In genomic region chr7:98685895-98686294, GRCm38 (mm10) we compare ENCODE assay signal across 8 mouse cellular contexts. TPM values are rescaled to one million over a fixed set of nuclear protein-coding genes. Genes with fewer than 3 reads are reported as not detected.
DNase-seq lines count a peak whose midpoint lies in the region; ATAC-seq and TF ChIP-seq lines count a peak whose summit lies in the region.

No protein-coding gene starts in this region.

- 52% methylated on average over 13 of the region's 13 CpGs for WGBS in forebrain, postnatal 0 days
- WGBS in intestine, postnatal 0 days = 44% methylated on average over 13 of the region's 13 CpGs
- 53% methylated on average over 13 of the region's 13 CpGs for WGBS in neural tube, embryonic 14.5 days
- WGBS in thymus, adult 2 months = 84% methylated on average over 13 of the region's 13 CpGs

- no peak overlapping the region for H3K9ac ChIP-seq in ES-Bruce4 (ENCODE audit: low read depth, poor library complexity, severe bottlenecking)
- H3K9ac ChIP-seq in forebrain, postnatal 0 days = no peak overlapping the region
- H3K9ac ChIP-seq in intestine, postnatal 0 days (ENCODE audit: low read depth, low read length) = no peak overlapping the region
- no peak overlapping the region for H3K9ac ChIP-seq in neural tube, embryonic 14.5 days (replicated peaks; ENCODE audit: low read depth, low read length)

- no peak for TF ChIP-seq POLR2A in ES-Bruce4 (IDR thresholded peaks at IDR 0.05; ENCODE audit: insufficient read depth, low read length)
- no peak for TF ChIP-seq POLR2A in thymus, adult 2 months (IDR thresholded peaks at IDR 0.05; ENCODE audit: control insufficient read depth, extremely low read depth, insufficient read depth, low read length, poor library complexity)

- DNase-seq in adrenal gland, postnatal 25 days = peak; percentile 4
- no peak for DNase-seq in adrenal gland, adult 18-20 months (ENCODE audit: low spot score in 2 of 2)
- peak; percentile 32 for DNase-seq in forebrain, postnatal 0 days
- DNase-seq in urinary bladder, postnatal 36 days (ENCODE audit: low spot score in 2 of 2) = no peak
- no peak for DNase-seq in thymus, adult 2 months

- no peaks in the 10 kb centered on the region for H3K9me3 ChIP-seq in ES-Bruce4 (replicated peaks; ENCODE audit: control insufficient read depth, insufficient read depth, low read length, poor library complexity, severe bottlenecking)
- H3K9me3 ChIP-seq in forebrain, postnatal 0 days (ENCODE audit: low read length) = no peaks in the 10 kb centered on the region
- no peaks in the 10 kb centered on the region for H3K9me3 ChIP-seq in intestine, postnatal 0 days (ENCODE audit: control insufficient read depth)
- H3K9me3 ChIP-seq in neural tube, embryonic 14.5 days (ENCODE audit: control insufficient read depth, low read length) = no peaks in the 10 kb centered on the region

- H3K4me3 ChIP-seq in ES-Bruce4 (ENCODE audit: low read depth, low read length) = no peak overlapping the region
- no peak overlapping the region for H3K4me3 ChIP-seq in forebrain, postnatal 0 days (ENCODE audit: low read depth, low read length)
- no peak overlapping the region for H3K4me3 ChIP-seq in intestine, postnatal 0 days (ENCODE audit: low read depth, low read length)
- H3K4me3 ChIP-seq in neural tube, embryonic 14.5 days (ENCODE audit: low read depth, low read length) = no peak overlapping the region
- no peak overlapping the region for H3K4me3 ChIP-seq in thymus, adult 2 months (ENCODE audit: control insufficient read depth, insufficient read depth, low read length)

- H3K4me2 ChIP-seq in forebrain, postnatal 0 days (ENCODE audit: low read depth) = no peak overlapping the region
- no peak overlapping the region for H3K4me2 ChIP-seq in intestine, postnatal 0 days (replicated peaks; ENCODE audit: low read depth)
- H3K4me2 ChIP-seq in neural tube, embryonic 14.5 days (ENCODE audit: low read depth, low read length) = no peak overlapping the region

- no peaks in the 10 kb centered on the region for H3K36me3 ChIP-seq in ES-Bruce4 (ENCODE audit: control insufficient read depth, insufficient read depth, low read length, poor library complexity, severe bottlenecking)
- no peaks in the 10 kb centered on the region for H3K36me3 ChIP-seq in forebrain, postnatal 0 days (ENCODE audit: insufficient read depth)
- H3K36me3 ChIP-seq in intestine, postnatal 0 days (ENCODE audit: control insufficient read depth, insufficient read depth) = no peaks in the 10 kb centered on the region
- no peaks in the 10 kb centered on the region for H3K36me3 ChIP-seq in neural tube, embryonic 14.5 days (ENCODE audit: control insufficient read depth, insufficient read depth, low read length)
- H3K36me3 ChIP-seq in thymus, adult 2 months (ENCODE audit: control insufficient read depth, insufficient read depth, low read length) = no peaks in the 10 kb centered on the region

- H3K27me3 ChIP-seq in ES-Bruce4 (ENCODE audit: control insufficient read depth, insufficient read depth, low read length, poor library complexity, severe bottlenecking) = no peaks in the 10 kb centered on the region
- no peaks in the 10 kb centered on the region for H3K27me3 ChIP-seq in forebrain, postnatal 0 days (ENCODE audit: insufficient read depth, low read length)
- no peaks in the 10 kb centered on the region for H3K27me3 ChIP-seq in intestine, postnatal 0 days (replicated peaks; ENCODE audit: control insufficient read depth, insufficient read depth, low read length)
- no peaks in the 10 kb centered on the region for H3K27me3 ChIP-seq in neural tube, embryonic 14.5 days (ENCODE audit: control insufficient read depth, insufficient read depth, low read length)
- H3K27me3 ChIP-seq in thymus, adult 2 months (ENCODE audit: control insufficient read depth, insufficient read depth, low read length) = no peaks in the 10 kb centered on the region

- ATAC-seq in forebrain, postnatal 0 days = peak; percentile 81
- ATAC-seq in intestine, postnatal 0 days = no peak
- peak; percentile 66; the same call in 1 of the 2 replicates for ATAC-seq in neural tube, embryonic 14.5 days (ENCODE audit: low read depth)

- no peak overlapping the region for H3K27ac ChIP-seq in ES-Bruce4 (ENCODE audit: insufficient read depth, low read length)
- H3K27ac ChIP-seq in forebrain, postnatal 0 days (ENCODE audit: low read depth, low read length) = no peak overlapping the region
- no peak overlapping the region for H3K27ac ChIP-seq in intestine, postnatal 0 days (ENCODE audit: low read depth, low read length)
- no peak overlapping the region for H3K27ac ChIP-seq in neural tube, embryonic 14.5 days (ENCODE audit: low read depth, low read length)
- no peak overlapping the region for H3K27ac ChIP-seq in thymus, adult 2 months (ENCODE audit: control insufficient read depth, insufficient read depth, low read length)

- peak; percentile 27 for TF ChIP-seq CTCF in ES-Bruce4 (IDR thresholded peaks at IDR 0.05; ENCODE audit: low read depth, low read length)
- peak; percentile 50 for TF ChIP-seq CTCF in forebrain, postnatal 0 days (IDR thresholded peaks at IDR 0.05; ENCODE audit: low read depth)
- TF ChIP-seq CTCF in intestine, postnatal 0 days (IDR thresholded peaks at IDR 0.05; ENCODE audit: low read depth) = peak; percentile 73
- no peak for TF ChIP-seq CTCF in thymus, adult 2 months (IDR thresholded peaks at IDR 0.05; ENCODE audit: borderline replicate concordance, control insufficient read depth, extremely low read depth, insufficient read depth, low read length, poor library complexity)

- TF ChIP-seq EP300 in ES-Bruce4 (IDR thresholded peaks at IDR 0.05; ENCODE audit: insufficient read depth, low read depth, low read length) = no peak

- no peaks in the 10 kb centered on the region for H3K4me1 ChIP-seq in ES-Bruce4 (ENCODE audit: control insufficient read depth, insufficient read depth, low read length)
- no peaks in the 10 kb centered on the region for H3K4me1 ChIP-seq in forebrain, postnatal 0 days (ENCODE audit: insufficient read depth)
- no peaks in the 10 kb centered on the region for H3K4me1 ChIP-seq in intestine, postnatal 0 days (replicated peaks; ENCODE audit: control insufficient read depth, insufficient read depth, low read length)
- no peaks in the 10 kb centered on the region for H3K4me1 ChIP-seq in neural tube, embryonic 14.5 days (ENCODE audit: control insufficient read depth, insufficient read depth, low read length)
- no peaks in the 10 kb centered on the region for H3K4me1 ChIP-seq in thymus, adult 2 months (replicated peaks; ENCODE audit: control insufficient read depth, insufficient read depth, low read length)

RNA-seq across cellular contexts. Expression of gene Thap12, which starts 17.0 kb away (rescaled TPM):
- 68.2 and 76.1 TPM in 2 replicates for total RNA-seq in adrenal gland, postnatal 25 days (2021)
- 10 to 100 TPM; 64.2 to 80.5 TPM for total RNA-seq in adrenal gland, adult 18-20 months (2021)
- 28.1 and 36.7 TPM in 2 replicates for polyA plus RNA-seq in ES-Bruce4 (2011; ENCODE audit: insufficient read depth, insufficient read length, low read depth, missing spikeins)
- total RNA-seq in forebrain, postnatal 0 days (2014; rRNA removed) = 88.8 and 97.3 TPM in 2 replicates
- polyA plus RNA-seq in forebrain, postnatal 0 days (2015; fragmentation: Nextera tagmentation; extraction: Ambion mirVana) = 45.1 and 51.3 TPM in 2 replicates
- 21.8 and 24.6 TPM in 2 replicates for polyA plus RNA-seq in intestine, postnatal 0 days (2015; fragmentation: Nextera tagmentation; extraction: Ambion mirVana)
- polyA plus RNA-seq in neural tube, embryonic 14.5 days (2014; fragmentation: Nextera tagmentation; extraction: Ambion mirVana) = 54.5 and 63.8 TPM in 2 replicates
- 10.7 and 11.8 TPM in 2 replicates for polyA plus RNA-seq in thymus, adult 2 months (2012; rRNA removed)

RNA-seq across cellular contexts. Expression of gene Emsy, which starts 29.3 kb away (rescaled TPM):
- total RNA-seq in adrenal gland, postnatal 25 days (2021) = 40.4 and 46.4 TPM in 2 replicates
- total RNA-seq in adrenal gland, adult 18-20 months (2021) = 10 to 100 TPM; 28.6 to 32.5 TPM
- polyA plus RNA-seq in ES-Bruce4 (2011; ENCODE audit: insufficient read depth, insufficient read length, low read depth, missing spikeins) = 61.2 and 66.5 TPM in 2 replicates
- total RNA-seq in forebrain, postnatal 0 days (2014; rRNA removed) = 31.9 and 52.4 TPM in 2 replicates
- polyA plus RNA-seq in forebrain, postnatal 0 days (2015; fragmentation: Nextera tagmentation; extraction: Ambion mirVana) = 23.9 and 26.8 TPM in 2 replicates
- 5.8 and 7.0 TPM in 2 replicates for polyA plus RNA-seq in intestine, postnatal 0 days (2015; fragmentation: Nextera tagmentation; extraction: Ambion mirVana)
- polyA plus RNA-seq in neural tube, embryonic 14.5 days (2014; fragmentation: Nextera tagmentation; extraction: Ambion mirVana) = 49.8 and 50.5 TPM in 2 replicates
- 52.8 and 53.5 TPM in 2 replicates for polyA plus RNA-seq in thymus, adult 2 months (2012; rRNA removed)

Comparison
In these comparisons a context has a peak if more than half of its experiments do, and no peak if none do; other contexts are left out.
1. DNase-seq: peak in adrenal gland, postnatal 25 days (single experiment) and forebrain, postnatal 0 days (single experiment); none in adrenal gland, adult 18-20 months (0 of 2), urinary bladder, postnatal 36 days (0 of 2) and thymus, adult 2 months (single experiment).